In the genomic region with DNA sequence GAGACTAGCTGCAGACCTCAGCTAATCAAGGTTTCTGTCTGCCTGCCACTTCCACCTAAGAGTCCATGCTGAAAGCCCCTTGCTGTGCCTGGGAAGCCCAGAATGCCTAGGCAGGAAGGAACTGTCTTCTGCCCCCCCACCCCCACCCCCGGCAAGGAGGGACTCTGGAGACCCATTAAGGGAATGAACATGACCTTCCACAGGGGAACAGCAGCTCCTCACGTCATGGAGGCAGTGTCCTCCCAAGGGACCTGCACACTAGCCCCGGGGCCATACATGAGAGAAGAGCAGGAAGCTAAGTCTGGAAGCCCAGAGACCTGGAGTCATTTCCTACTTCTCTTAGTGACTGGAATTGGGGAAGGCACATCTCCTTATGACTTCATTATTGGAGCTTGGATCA, we compare ENCODE assay signal across 31 mouse cellular contexts. TPM values are rescaled to one million over a fixed set of nuclear protein-coding genes. Genes with fewer than 3 reads are reported as not detected.
"Had no signal": no experiment of that assay in that cellular context is flagged by ENCODE, and none has a peak within 500 bp of the region (broad histone marks: within the 10 kb centered on the region; RNA-seq: fewer than 3 reads in every experiment).

No protein-coding gene starts in this region.

- H3K4me3 ChIP-seq: gastrocnemius, adult 2 months; heart, adult 2 months; hindbrain, embryonic 10.5 days; hindbrain, embryonic 12.5 days; intestine, embryonic 15.5 days; limb, embryonic 13.5 days; limb, embryonic 15.5 days; liver, embryonic 12.5 days had no signal

- H3K4me2 ChIP-seq: heart, embryonic 11.5 days; hindbrain, embryonic 12.5 days; hindbrain, embryonic 14.5 days; intestine, embryonic 15.5 days; limb, embryonic 13.5 days; limb, embryonic 15.5 days; liver, embryonic 12.5 days had no signal

- DNase-seq: gastrocnemius, adult 2 months; gastrocnemius, postnatal 10 days; gastrocnemius, postnatal 25 days; heart, adult 2 months; heart, postnatal 10 days; heart, postnatal 4 days; kidney, adult 18-20 months; kidney, adult 8-10 months; kidney, postnatal 10 days; kidney, postnatal 36 days; layer of hippocampus, adult 9-11 months; layer of hippocampus, postnatal 36 days; left cerebral cortex, postnatal 4 days had no signal

- H3K9ac ChIP-seq: hindbrain, embryonic 12.5 days; hindbrain, embryonic 14.5 days; intestine, embryonic 15.5 days; limb, embryonic 13.5 days; limb, embryonic 15.5 days; liver, embryonic 12.5 days; liver, embryonic 14.5 days had no signal

- H3K27me3 ChIP-seq: intestine, embryonic 15.5 days; limb, embryonic 13.5 days; limb, embryonic 15.5 days; liver, embryonic 12.5 days had no signal

- H3K27ac ChIP-seq: gastrocnemius, adult 2 months; heart, adult 2 months; hindbrain, embryonic 10.5 days; hindbrain, embryonic 12.5 days; hindbrain, embryonic 14.5 days; intestine, embryonic 15.5 days; limb, embryonic 13.5 days; limb, embryonic 15.5 days; liver, embryonic 12.5 days; liver, embryonic 14.5 days had no signal

- H3K4me1 ChIP-seq: hindbrain, embryonic 10.5 days; hindbrain, embryonic 12.5 days; intestine, embryonic 15.5 days; limb, embryonic 13.5 days; limb, embryonic 15.5 days; liver, embryonic 12.5 days had no signal

- ATAC-seq: hindbrain, embryonic 16.5 days; inflammation-experienced regulatory T-cells, adult 6 months; intestine, embryonic 15.5 days; intestine, postnatal 0 days; liver, embryonic 12.5 days had no signal

- H3K36me3 ChIP-seq: hindbrain, embryonic 10.5 days; hindbrain, embryonic 12.5 days; intestine, embryonic 15.5 days; limb, embryonic 13.5 days; limb, embryonic 15.5 days; liver, embryonic 12.5 days had no signal

- H3K9me3 ChIP-seq: hindbrain, embryonic 10.5 days; hindbrain, embryonic 12.5 days; intestine, embryonic 15.5 days; limb, embryonic 13.5 days; limb, embryonic 15.5 days; liver, embryonic 12.5 days had no signal

RNA-seq across cellular contexts. Expression of a gene that starts 13.8 kb away (rescaled TPM):
- polyA plus RNA-seq: heart, embryonic 14.5 days; intestine, postnatal 0 days; kidney, embryonic 14.5 days; kidney, embryonic 16.5 days; limb, embryonic 11.5 days; limb, embryonic 13.5 days; limb, embryonic 15.5 days; liver, adult 2 months; liver, embryonic 12.5 days had no signal

RNA-seq across cellular contexts. Expression of a gene that starts 55.0 kb away (rescaled TPM):
- polyA plus RNA-seq: heart, embryonic 11.5 days; heart, embryonic 14.5 days; heart, embryonic 16.5 days; hindbrain, embryonic 12.5 days; inflammation-experienced regulatory T-cells, adult 6 months; intestine, embryonic 15.5 days; intestine, postnatal 0 days; kidney, embryonic 16.5 days; limb, embryonic 11.5 days; limb, embryonic 13.5 days; limb, embryonic 15.5 days; liver, adult 2 months; liver, embryonic 12.5 days; liver, embryonic 14.5 days had no signal
